Mouse (Mus musculus) neural tube, embryonic 11.5 days (tissue): Measurements from ENCODE around the gene Lzic. TPM values are rescaled to one million over a fixed set of nuclear protein-coding genes. Genes with fewer than 3 reads are reported as not detected.

Experiments used
- ATAC-seq: fragments of 200-750 bp; cut with Nextera tagmentation; 2 replicates; pipeline ENCODE4 v1.8.0; 2017; ENCODE audit warnings: moderate number of reproducible peaks, mild to moderate bottlenecking, moderate TSS enrichment, moderate library complexity; ENCODE audit not compliant: insufficient read depth, low FRiP score, low TSS enrichment
- DNase-seq: peaks from one replicate; pipeline ENCODE4 v3.0.0-alpha.2; 2015; ENCODE audit warnings: low spot score
- H3K27ac ChIP-seq: fragments of 300-500 bp; sonication (generic); 2 replicates; pipeline ENCODE4 v1.5.1; 2014; ENCODE audit warnings: low read depth, mild to moderate bottlenecking, low read length
- H3K27me3 ChIP-seq: fragments of 300-500 bp; sonication (generic); 2 replicates; pipeline ENCODE4 v1.6.1; 2014; ENCODE audit warnings: mild to moderate bottlenecking, low read length, mixed read lengths; ENCODE audit not compliant: control insufficient read depth, insufficient read depth
- H3K36me3 ChIP-seq: fragments of 300-500 bp; sonication (generic); 2 replicates; pipeline ENCODE4 v1.6.1; 2014; ENCODE audit warnings: mild to moderate bottlenecking, low read length, moderate library complexity, mixed read lengths; ENCODE audit not compliant: control insufficient read depth, insufficient read depth
- H3K4me1 ChIP-seq: fragments of 300-500 bp; sonication (generic); 2 replicates; pipeline ENCODE4 v1.6.1; 2014; ENCODE audit warnings: low read length, mixed read lengths; ENCODE audit not compliant: control insufficient read depth, insufficient read depth
- H3K4me2 ChIP-seq: fragments of 300-500 bp; sonication (generic); 2 replicates; pipeline ENCODE4 v1.6.1; 2014; ENCODE audit warnings: low read depth, mild to moderate bottlenecking, moderate library complexity
- H3K4me3 ChIP-seq: fragments of 300-500 bp; sonication (generic); 2 replicates; pipeline ENCODE4 v1.5.1; 2014; ENCODE audit warnings: low read depth, low read length
- H3K9ac ChIP-seq: fragments of 300-500 bp; sonication (generic); 2 replicates; pipeline ENCODE4 v1.6.1; 2014; ENCODE audit warnings: mild to moderate bottlenecking, low read length
- H3K9me3 ChIP-seq: fragments of 300-500 bp; sonication (generic); 2 replicates; pipeline ENCODE4 v1.6.1; 2016; ENCODE audit warnings: low read length; ENCODE audit not compliant: control insufficient read depth
- whole genome bisulfite sequencing: fragments of 180-500 bp; shearing (Covaris S2); extraction: QIAGEN DNeasy Blood & Tissue Kit; methylation state at CpG from one replicate; pipeline ENCODE4 v1.1.7; 2014; 5-methylcytosine and 5-hydroxymethylcytosine counted together
- microRNA-seq: library from miRNA; unstranded; fragments of <30 nt; microRNA quantifications from one replicate; pipeline ENCODE4, GENCODE M21; 2016
- polyA plus RNA-seq: library from polyadenylated mRNA; unstranded; fragments of >200 nt; fragmentation: Nextera tagmentation; extraction: Ambion mirVana; gene quantifications from 2 replicates; pipeline ENCODE4 v1.2.1, GENCODE M21; 2014

Lzic gene
- polyA plus RNA-seq, 1 experiment from 2014 or later, result 49.4 TPM

DNA sequence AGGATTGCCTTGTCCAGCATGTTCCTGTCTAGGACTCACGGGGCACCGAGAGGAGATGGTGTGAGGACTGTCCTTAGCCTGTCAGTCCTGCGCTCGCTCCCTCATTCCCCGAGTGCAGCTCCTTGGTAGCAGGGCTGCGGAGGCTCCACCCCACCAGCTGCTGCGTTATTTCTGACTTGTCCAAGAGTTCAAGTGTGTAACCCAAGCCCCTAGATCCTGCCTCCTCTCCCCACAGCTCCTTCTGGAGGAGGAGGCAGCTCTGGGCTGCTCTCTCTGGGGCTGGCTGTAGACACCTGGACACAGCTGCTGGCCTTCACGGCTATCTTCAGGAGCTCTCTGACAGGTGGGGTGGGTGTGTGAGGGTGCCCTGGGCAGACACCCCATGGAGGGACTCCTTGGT lies 59.9 kb downstream of the Lzic start:
- Histone ChIP-seq H3K36me3 (0 out of 2 replicates have a peak, but pooled peaks cover 2% of the 10 kb centered on the region), H3K27me3 (no peaks in the 10 kb centered on the region), H3K4me3 (no peak overlapping the region), H3K27ac (no peak overlapping the region), H3K9ac (no peak overlapping the region), H3K4me1 (no peaks in the 10 kb centered on the region), H3K4me2 (no peak overlapping the region), H3K9me3 (no peaks in the 10 kb centered on the region; the same call in 1 of the 2 replicates)
- 79% methylated on average over 8 of the region's 8 CpGs for WGBS
- DNase-seq (no peak), ATAC-seq (no peak)

Small RNA genes lying within 50 kb of the gene (microRNA-seq; reads per million reads assigned to microRNA genes)
- 1.3 reads per million for gene Mir5616

Other genes with a start within 250 kb of the Lzic start
- 99.2 and 104 TPM in 2 replicates for gene Kif1b, start 177.5 kb upstream of the Lzic start, polyA plus RNA-seq
- gene Ube4b, start 58.5 kb upstream of the Lzic start, polyA plus RNA-seq, result 61.4 and 68.8 TPM in 2 replicates
- gene Rbp7, start 30.3 kb upstream of the Lzic start, polyA plus RNA-seq, result not detected in 2 replicates
- not detected in 2 replicates for gene Tmem274, start 7.9 kb upstream of the Lzic start, polyA plus RNA-seq
- gene Nmnat1, start within 50 bp of the Lzic start, polyA plus RNA-seq, result 14.6 and 14.9 TPM in 2 replicates
- gene Ctnnbip1, start 33.0 kb downstream of the Lzic start, polyA plus RNA-seq, result 54.9 and 67.7 TPM in 2 replicates
- gene Clstn1, start 101.2 kb downstream of the Lzic start, polyA plus RNA-seq, result 48.6 and 59.9 TPM in 2 replicates
- gene Pik3cd, start 217.3 kb downstream of the Lzic start, polyA plus RNA-seq, result 10.8 and 15.0 TPM in 2 replicates